Mouse (Mus musculus) adrenal gland, postnatal 36 days (tissue): ENCODE data around the gene Apela. TPM values are rescaled to one million over a fixed set of nuclear protein-coding genes. Genes with fewer than 3 reads are reported as not detected.
A peak's percentile ranks its signal among the peaks of the same experiment; 100 is the strongest.

Source experiments
- DNase-seq, 2 experiments: peaks; one replicate each; pipeline ENCODE4 v3.0.0; 2021; ENCODE audit warnings: mixed read lengths in 1 of 2
- long read RNA-seq, 2 experiments: library from polyadenylated mRNA; stranded (forward); transcript quantifications; one replicate each; pipeline ENCODE4 v2.0.0; 2021; ENCODE audit warnings: borderline sequencing depth in 2 of 2
- total RNA-seq, 2 experiments: library from RNA; stranded (reverse); gene quantifications; 2 replicates each; pipeline ENCODE4 v1.2.3; 2021

Apela gene
- total RNA-seq, result not detected
- long read RNA-seq, experiment 1, result 0 reads
- long read RNA-seq, experiment 2, result 0 reads

DNA sequence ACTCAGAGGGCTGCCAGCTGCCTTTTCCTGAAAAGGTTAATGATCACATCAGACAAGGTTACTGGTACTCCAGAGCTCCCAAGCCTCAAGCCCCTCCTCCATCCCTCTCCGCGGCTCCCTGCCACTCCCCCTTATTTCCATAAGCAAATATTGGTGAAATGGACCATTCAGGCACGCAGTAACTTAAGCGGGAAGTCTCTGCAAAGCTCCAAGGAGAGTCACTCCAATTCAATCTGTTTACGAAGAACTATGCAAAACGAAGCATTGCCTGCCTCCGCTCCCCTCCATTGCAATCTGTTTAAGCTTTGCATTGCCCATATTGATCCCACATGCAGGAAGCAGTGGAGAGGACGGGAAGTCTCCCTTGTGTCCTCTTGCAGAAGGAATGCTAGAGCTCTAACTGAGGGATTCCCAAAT is at the start of gene Apela:
Gene Apela, minus strand, starts transcription at position 220 of the 417 bp plus-strand sequence.
- DNase-seq, result peak; percentile 40

DNA sequence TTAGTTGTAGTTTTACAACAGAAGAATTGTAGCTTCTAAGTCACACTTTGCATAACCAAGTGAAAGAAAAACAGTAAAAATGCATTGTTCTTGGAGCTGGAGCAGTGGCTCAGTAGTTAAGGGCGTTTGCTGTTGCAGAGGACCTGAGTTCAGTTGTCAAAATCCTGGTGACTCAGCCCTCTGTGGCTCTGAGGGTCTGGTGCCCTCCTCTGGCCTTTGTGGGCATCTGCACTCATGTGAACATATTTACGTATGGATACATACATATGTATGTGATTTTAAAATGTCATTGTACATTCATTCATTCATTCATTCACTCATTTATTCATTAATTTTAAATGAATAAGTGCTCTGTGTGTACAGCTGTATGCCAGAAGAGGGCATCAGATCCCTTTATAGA is 48.5 kb upstream of the Apela start:
- DNase-seq, result no peak

DNA sequence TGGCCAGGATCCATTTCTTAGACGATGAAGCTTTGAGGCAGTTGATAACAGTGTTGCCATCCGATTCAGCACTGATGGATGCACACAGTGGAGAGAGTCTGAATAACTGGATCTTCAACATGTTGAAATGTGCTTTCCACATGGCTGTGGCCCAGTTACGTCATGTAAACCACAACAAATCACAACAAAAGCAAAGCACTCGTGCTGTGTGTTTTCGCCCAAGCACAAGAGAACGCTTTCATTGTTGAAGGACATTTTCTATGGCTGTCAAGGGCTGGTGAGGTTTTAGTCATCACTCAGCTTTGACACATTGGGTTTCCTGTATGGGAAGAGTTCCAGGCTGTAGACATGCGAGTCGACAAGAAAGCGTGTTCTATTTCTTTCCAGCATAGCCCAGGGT is 43.6 kb upstream of the Apela start:
- DNase-seq, result peak; percentile 8 to 50

DNA sequence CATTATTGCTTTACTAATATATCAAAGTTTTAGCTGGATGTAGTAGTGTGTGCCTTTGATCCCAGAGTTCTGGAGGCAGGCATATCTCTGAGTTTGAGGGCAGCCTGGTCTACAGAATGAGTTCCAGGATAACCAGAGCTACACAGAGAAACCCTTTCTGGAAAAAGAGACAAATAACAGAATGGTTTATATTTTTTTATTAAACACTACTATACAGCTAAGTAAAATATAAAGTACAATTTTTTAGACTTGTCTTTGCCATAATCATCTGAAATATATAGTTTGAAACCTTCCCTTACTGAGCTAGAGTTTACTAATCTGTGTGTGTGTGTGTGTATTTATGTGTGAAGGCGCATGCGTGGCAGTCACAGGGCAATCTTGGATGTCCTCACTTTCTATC is 37.6 kb upstream of the Apela start, which contains the start of gene Gm10663:
Gene Gm10663, plus strand, starts transcription at position 301 of the 400 bp plus-strand sequence.
- no peak for DNase-seq

DNA sequence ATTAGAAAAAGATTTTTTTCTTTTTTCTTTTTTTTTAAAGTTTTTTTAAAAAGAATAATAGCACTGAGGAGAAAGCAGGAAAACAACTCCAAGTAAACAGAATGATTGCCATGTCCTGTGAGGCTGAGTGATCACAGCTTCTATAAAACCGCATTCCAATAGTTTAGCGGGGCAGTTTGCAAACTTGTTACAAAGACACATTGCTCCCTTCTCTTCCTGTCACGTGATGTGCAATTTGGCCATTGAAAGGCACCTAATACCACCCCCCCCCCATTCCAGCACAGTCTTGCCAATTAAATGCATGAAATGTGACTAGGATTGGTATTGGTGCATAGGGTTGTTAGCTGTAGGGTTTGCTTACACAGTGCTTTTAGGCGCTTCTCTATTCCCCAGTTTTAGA is 33.9 kb upstream of the Apela start:
- DNase-seq, result no peak

DNA sequence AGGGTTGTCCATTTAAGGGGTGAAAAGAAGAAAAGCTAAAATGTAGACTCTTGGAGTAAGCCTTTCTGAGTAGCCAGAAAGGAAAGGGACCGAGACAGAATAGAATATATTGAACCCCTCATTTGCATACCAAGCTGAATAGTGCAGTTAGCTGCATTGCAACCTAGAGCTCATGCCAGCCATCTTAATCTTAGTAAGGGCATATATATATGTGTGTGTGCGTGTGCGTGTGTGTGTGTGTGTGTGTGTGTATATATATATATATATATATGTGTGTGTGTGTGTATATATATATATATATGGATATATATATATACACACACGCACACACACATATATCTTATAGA is 31.3 kb upstream of the Apela start:
- no peak for DNase-seq

DNA sequence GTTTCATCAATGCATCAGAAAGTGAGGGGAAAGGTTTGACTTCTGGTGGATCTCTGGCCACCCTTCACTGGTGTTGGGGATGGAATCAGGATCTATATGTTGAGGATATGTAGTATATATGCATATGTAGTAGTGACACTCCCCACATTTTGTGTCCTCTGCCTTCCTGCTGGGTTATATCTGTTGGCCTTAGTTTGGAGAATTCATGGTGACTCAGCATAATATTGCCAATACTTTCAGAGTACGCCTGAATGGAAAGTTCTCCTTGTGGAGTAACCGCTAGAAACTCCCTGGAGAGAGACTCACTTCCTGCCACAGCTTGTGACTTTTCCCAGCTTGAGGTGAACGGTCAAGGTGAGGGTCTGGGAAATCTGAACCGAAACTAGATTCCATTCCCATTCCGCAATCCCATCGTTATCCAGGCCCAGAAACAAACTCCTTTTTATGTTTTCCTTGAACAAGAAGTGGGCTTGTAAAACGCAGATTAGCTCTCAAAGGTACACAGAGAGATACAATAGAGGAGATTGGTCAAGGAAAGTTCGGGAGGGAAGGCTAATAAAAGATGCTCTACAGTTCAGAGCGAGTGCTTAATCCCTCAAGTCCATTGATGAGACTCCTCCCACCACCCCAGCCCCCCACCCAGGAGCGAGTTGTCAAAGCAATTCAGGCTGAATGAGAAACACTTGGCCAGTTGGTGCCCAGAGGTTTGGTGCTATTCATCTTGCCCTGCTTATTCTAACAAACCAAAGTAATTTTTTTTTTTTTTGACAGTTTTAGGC is 30.7 kb upstream of the Apela start:
- no peak for DNase-seq

DNA sequence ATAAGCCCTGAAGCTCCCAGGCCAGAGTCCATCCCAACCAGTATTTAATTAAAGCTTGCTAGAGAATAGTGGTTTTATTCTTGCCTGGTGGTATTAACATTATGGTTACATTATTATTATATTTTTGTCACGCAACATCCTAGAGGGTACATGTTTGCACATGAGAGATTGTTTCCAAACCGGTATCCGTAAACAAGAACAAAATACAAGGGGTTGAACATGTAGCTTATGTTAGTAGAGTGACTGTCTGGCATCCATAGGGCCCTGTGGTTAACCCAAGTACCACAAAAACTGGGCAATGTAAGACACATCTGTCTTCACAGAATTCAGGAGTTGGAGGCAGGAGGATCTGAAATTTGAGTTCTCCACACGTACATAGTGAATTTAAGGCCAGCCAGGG is 29.9 kb upstream of the Apela start:
- no peak for DNase-seq

DNA sequence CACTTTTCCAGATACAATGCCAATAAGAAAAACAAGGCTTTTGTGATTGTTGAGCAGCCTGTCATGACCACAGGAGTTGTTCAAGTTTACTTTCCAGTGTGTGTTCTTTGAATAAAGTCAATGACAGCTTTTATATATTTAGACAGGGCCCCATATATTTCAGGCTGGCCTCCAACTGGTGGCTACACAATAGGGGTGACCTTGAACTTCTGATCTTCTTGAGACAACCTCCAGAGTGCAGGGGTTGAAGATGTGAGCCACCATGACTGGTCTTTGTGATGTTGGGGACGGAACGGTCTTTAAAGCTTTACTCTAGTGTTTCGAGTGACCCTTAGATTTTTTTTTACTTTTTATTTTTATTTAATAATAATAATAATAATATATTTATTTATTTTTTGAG is 28.5 kb upstream of the Apela start:
- DNase-seq, result no peak

DNA sequence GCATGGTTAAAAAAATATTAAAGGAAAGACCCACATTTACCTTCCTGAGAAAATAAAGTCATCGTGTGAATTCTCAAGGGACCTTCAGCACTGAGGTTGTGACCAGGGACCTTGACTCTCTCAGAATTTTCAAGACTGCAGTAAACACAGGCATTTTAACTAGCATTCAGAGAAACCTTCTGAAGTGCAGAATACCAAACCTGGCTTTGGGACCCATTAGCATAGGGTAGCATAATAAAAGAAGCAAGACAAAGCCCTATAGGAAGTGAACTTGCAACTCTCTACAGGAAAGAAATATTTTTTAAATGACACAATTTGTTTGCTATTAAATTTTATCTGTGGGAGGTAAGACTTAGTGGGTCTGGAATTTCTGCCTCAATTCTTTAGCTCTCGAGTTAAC is 26.9 kb upstream of the Apela start:
- DNase-seq, result no peak

DNA sequence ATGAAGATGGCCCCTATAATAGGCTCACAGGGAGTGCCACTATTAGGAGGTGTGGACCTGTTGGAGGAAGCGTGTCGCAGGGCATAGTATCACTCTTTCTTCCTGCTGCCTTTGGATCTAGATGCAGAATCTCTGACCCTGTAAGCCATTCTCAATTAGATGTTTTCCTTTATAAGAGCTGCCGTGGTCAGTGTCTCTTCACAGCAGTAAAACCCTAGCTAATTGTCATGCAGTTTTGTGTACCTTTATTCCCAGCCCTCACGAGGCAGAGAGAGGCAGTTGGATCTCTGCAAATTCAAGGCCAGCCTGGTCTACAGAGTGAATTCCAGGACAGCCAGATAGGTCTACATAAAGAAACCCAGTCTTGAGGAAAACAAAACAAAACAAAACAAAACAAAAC is 25.1 kb upstream of the Apela start:
- no peak for DNase-seq

DNA sequence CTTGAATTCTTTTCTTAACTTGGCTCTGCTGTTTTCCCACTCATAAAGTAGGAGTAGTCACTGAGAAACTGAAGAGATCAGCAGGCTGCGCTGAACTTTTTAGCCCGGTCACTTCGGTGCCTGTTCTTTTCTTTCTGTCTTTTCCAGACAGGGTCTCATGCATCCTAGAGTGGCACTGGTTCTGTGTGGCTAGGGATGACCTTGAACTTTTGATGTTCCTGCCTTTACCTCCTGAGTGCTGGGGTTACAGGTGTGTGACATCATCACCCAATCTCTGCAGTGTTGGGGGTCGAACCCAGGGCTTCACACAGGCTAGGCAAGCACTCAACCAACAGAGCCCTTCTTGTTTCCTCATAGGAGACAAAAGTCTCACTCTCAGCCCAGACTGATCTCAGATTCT is 19.6 kb upstream of the Apela start:
- no peak for DNase-seq

DNA sequence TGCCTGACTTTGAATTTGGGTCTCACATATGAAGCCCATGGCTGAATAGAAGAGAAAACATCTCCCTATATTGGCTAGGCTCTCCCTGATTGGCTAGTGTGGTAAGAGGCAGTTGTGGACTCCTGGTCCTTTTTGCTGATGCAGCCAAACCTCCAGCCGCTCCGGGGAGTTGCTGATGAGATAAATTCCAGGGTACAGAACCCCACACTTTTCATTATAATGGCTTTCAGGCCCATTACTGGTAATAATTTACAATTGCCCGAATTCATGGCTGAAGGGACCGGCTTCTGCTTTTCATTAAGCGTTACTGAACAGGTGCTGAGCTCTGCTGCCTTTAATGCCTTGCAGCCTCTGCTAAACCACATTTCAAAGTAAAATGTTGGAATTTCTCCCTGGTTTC is 16.8 kb upstream of the Apela start:
- no peak for DNase-seq

DNA sequence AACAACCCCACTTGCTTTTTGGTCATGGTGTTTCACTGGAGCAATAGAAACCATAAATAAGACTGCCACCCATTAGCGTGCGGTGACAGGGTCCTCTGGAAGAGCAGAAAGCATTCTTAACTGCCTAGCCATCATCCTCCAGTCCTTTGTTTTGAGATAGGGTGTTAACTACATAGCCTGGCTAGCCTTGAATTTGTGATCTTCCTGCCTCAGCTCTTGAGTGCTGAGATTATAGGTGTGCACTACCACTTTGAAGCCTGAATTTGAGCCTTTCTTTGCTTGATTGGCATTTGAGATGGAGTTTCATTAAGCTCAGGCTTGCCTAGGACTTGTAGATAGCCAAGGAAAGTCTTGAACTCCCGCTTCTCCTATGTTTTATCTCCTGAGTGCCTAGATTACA is 16.4 kb upstream of the Apela start:
- DNase-seq, result no peak

DNA sequence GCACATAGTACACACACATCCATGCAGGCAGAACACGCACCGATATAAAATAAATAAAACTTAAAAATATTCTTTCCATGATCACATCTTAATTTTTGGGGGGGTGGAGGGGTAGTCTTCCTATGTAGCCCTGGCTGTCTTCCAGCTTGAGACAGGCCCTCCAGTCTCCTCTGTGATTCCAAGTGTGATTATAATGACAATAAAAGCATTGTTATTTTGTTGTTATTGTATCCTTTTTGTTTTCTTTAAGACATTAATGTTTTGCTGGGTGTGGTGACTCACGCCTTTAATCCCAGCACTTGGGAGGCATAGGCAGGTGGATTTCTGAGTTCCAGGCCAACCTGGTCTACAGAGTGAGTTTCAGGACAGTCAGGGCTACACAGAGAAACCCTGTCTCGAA is 10.7 kb upstream of the Apela start:
- DNase-seq, result no peak

DNA sequence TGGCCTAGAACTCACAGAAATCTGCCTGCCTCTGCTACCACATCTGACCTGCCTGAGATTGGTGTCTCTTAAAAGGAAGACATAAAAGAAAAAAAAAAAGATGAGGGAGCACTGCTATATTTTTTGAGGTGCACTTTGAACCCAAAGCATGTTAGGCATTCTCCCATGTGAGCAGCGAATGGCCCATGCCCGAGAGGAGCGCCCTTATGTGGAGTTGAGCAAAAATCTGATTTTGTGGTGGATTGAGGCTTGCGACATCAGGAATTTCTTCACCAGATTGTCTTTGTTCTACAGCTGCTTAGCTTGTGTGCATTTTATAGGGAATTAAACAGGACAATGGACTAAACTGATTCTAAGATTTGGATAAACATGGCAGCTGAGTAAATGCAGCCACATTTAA is 10.1 kb upstream of the Apela start:
- DNase-seq, result no peak

DNA sequence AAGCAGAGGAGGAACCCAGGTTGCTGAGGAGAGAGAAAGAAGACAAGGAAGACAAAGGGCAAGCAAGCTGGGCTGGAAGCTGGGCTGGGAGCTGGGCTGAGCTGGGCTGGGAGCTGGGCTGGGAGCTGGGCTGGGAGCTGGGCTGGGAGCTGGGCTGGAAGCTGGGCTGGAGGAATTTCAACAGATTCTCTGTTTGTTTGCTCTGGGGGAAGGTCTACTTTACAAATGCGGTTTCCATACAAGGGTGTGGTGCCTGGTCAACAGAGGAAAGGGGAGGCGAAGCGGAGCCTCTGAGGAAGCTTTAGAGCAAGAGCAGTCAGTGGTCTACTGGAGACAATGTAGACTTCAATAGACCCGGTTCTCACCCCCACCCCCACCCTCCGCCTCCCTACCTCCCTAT is 9.4 kb upstream of the Apela start:
- DNase-seq, result no peak

DNA sequence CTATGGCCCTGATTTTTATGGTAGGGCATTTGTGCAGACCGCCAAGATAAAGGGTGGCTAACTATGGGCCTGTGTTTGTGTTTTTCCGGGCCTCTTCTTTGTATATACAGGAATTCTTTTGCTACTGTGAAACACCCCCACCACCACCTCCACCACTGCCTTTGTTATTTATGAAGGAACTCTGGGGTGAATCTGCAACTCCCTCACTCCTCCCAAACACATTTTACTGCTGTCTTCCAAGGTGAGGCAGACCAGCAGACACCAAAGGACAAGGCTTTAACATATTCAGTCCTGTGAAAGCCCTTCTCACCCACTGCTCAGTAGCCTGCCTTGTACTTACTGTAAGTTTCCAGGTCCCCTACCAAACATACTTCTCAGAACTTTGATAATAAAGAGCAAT is 3.0 kb downstream of the Apela start:
- no peak for DNase-seq

DNA sequence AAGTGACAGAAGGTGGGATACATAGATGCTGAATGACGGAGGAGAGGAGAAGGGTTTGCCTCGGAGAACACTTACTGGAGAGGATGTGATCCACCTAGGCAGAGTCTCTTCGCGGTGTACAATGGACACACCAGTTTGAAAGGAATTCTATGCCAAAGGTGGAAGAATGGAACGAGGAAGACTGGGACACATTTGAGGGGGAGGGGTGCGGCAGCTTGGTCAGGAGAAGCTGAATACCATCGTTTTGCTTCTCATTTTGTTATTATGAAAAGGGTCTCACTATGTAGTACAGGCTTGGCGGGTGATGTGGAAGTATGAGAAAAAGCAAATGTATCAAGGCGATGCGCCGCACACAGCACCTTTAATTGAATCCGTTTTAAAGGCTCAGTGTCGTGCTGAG is 4.1 kb downstream of the Apela start:
- no peak for DNase-seq

DNA sequence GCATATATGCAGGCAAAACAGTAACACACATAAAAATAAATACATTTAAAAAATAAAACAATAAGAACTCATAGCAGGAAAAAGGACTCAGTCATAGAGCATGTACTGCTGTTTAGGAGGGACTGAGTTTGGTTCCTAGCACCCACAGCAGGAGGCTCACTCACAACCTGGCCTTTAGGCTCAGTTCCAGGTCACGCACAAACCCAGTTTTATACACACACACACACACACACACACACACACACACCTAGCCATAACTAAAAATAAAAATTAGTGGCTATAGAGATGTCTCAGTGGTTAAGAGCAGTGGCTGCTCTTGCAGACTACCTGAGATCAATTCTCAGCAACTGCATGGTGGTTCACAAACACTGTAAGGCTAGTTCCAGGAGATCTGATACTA is 5.0 kb downstream of the Apela start:
- no peak for DNase-seq

DNA sequence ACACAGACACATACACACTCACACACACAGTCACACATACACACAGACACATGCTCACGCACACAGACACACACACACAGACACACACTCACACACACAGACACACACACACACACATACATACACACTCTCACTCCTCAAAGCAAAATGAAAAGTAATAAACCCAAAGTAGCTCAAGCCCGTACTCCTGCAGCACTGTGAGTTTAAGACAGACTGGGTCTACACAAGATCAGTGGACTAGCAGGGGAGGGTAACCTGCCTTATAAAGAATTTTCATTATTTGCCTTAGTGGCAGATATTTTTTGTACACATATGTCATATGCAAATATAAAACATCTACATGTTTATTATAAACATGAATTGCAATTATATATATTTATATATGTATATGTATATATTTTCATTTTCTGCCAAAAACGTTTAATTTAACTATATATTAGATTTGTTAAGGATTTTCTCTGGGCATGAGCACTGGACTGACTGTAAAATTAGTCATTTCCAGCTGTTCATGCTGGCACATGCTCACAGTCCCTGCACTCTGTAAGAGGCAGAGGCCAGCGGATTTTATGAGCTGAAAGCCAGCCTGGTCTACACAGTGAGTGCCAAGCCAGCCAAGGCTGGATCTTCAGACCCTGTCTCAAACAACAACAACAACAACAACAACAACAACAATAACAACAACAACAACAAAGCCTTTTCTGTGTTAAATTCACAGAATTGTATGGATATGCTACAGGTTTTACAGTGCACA is 6.2 kb downstream of the Apela start:
- DNase-seq, result no peak

DNA sequence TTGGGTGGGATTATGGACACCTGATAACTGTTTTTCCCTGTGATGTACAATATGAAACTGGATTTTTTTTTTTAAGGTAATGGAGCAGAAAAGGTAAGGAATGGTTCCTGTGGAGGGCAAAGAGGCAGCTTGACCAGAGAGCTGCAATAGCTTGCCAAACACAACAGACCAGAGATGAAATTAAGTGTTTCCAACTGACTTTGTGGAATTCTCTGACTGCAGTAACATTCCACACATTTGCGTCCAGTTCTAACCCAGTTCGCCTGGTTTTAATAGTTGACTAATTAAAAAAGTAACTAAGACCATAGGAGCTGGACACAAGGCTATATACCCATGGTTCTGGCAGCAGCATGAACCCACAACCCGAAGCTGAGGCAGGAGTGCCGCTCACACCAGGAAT is 7.4 kb downstream of the Apela start:
- no peak for DNase-seq

DNA sequence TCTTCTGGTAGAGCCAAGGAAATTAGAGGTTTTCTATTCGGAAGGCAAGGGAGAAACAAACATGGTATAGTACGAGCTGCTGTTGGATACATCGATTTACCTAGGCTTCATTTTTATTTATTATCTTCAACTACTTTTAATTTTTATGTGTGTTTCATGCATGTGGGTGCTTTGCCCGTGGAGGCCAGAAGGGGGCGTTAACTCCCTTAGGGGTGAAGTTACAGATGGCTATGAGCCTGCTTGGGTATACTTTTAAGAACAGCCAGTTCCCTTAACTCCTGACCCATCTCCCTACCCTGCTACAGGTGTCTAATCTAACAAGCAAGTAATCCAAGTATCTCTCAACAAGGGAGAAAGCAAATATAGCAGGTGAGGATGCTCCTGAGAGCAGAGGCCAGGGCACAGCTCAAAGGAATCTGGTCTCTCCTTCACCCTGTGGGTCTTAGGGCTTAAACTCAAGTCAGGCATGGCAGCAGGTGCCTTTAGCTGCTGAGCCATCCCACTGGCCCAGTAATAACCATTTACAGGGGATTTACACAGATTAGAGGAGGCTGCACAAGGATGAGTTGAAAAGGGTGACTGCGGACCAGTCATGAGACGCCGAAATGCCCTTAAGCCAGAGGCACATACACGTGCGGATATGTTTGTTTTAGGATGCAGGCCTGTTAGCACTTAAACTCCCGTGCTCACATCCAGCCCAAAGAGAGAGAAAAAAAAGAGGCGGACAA is 8.0 kb downstream of the Apela start:
- DNase-seq, result no peak
